17 mouse cellular contexts compared by ENCODE assay signal in genomic region chr1:13856998-13857397, GRCm38 (mm10).
"Had no signal": no experiment of that assay in that cellular context is flagged by ENCODE, and none has a peak within 500 bp of the region (broad histone marks: within the 10 kb centered on the region; RNA-seq: fewer than 3 reads in every experiment).

No protein-coding gene starts in this region.

- H3K27ac ChIP-seq: neural tube, embryonic 12.5 days; neural tube, embryonic 13.5 days; neural tube, embryonic 15.5 days; stomach, embryonic 15.5 days; stomach, postnatal 0 days had no signal

- H3K27me3 ChIP-seq: neural tube, embryonic 15.5 days; stomach, embryonic 15.5 days had no signal

- DNase-seq: retina, postnatal 1 day; right cerebral cortex, adult 18-20 months; right cerebral cortex, postnatal 14 days; right cerebral cortex, postnatal 25 days; right cerebral cortex, postnatal 4 days; spleen, adult 18-20 months; thymus, adult 18-20 months; thymus, adult 2 months; thymus, postnatal 14 days; thymus, postnatal 25 days; thymus, postnatal 36 days; thymus, postnatal 4 days had no signal

- H3K4me3 ChIP-seq: neural tube, embryonic 12.5 days; neural tube, embryonic 13.5 days; neural tube, embryonic 15.5 days; stomach, embryonic 15.5 days had no signal

- H3K36me3 ChIP-seq: neural tube, embryonic 12.5 days; neural tube, embryonic 13.5 days; neural tube, embryonic 15.5 days; stomach, embryonic 15.5 days had no signal

- H3K4me2 ChIP-seq: neural tube, embryonic 12.5 days; neural tube, embryonic 13.5 days; neural tube, embryonic 15.5 days; stomach, embryonic 15.5 days had no signal
